Mouse (Mus musculus) small intestine, adult 2 months (tissue): ENCODE data around the gene Optc. TPM values are rescaled to one million over a fixed set of nuclear protein-coding genes. Genes with fewer than 3 reads are reported as not detected.

Experiments used
- H3K27ac ChIP-seq: fragments of 200-500 bp; 2 replicates; pipeline ENCODE4 v1.5.1; 2012; ENCODE audit warnings: low read depth, low read length, control low read depth, inconsistent platforms; ENCODE audit not compliant: insufficient read depth
- H3K27me3 ChIP-seq: fragments of 200-500 bp; 2 replicates; pipeline ENCODE4 v1.6.1; 2012; ENCODE audit warnings: mild to moderate bottlenecking, moderate library complexity, low read length, inconsistent platforms; ENCODE audit not compliant: control insufficient read depth, insufficient read depth
- H3K36me3 ChIP-seq: fragments of 200-500 bp; 2 replicates; pipeline ENCODE4 v1.6.1; 2012; ENCODE audit warnings: mild to moderate bottlenecking, low read length, control low read depth, inconsistent platforms; ENCODE audit not compliant: control insufficient read depth, insufficient read depth
- H3K4me1 ChIP-seq: fragments of 200-500 bp; 2 replicates; pipeline ENCODE4 v1.6.1; 2012; ENCODE audit warnings: low read length, inconsistent platforms, mixed read lengths; ENCODE audit not compliant: control insufficient read depth, insufficient read depth, insufficient read length
- H3K4me3 ChIP-seq: fragments of 200-500 bp; 2 replicates; pipeline ENCODE4 v1.5.1; 2012; ENCODE audit warnings: low read depth, mild to moderate bottlenecking, control low read depth, inconsistent platforms, low read length, moderate library complexity
- CTCF ChIP-seq: fragments of 200-500 bp; IDR thresholded peaks from 2 replicates; pipeline ENCODE4 v1.5.1; 2012; ENCODE audit warnings: low read depth, mild to moderate bottlenecking, control low read depth, inconsistent platforms, low read length, moderate library complexity, mixed read lengths; ENCODE audit not compliant: insufficient replicate concordance, insufficient read length; ENCODE audit errors: extremely low read depth
- POLR2A ChIP-seq: fragments of 200-500 bp; IDR thresholded peaks from 2 replicates; pipeline ENCODE4 v1.6.1; 2012; ENCODE audit warnings: low read depth, mild to moderate bottlenecking, control low read depth, inconsistent platforms, low read length, moderate library complexity
- WGBS: fragments of 180-500 bp; shearing (Covaris S2); methylation state at CpG from one replicate; pipeline ENCODE4 v1.1.7; 2018; 5-methylcytosine and 5-hydroxymethylcytosine counted together
- polyA plus RNA-seq: library from polyadenylated mRNA; depleted of rRNA; stranded (reverse); fragments of >200 nt; gene quantifications from 2 replicates; pipeline ENCODE4 v1.2.3, GENCODE M21; 2012

Optc gene
- polyA plus RNA-seq, 1 experiment: 8.3 TPM

DNA sequence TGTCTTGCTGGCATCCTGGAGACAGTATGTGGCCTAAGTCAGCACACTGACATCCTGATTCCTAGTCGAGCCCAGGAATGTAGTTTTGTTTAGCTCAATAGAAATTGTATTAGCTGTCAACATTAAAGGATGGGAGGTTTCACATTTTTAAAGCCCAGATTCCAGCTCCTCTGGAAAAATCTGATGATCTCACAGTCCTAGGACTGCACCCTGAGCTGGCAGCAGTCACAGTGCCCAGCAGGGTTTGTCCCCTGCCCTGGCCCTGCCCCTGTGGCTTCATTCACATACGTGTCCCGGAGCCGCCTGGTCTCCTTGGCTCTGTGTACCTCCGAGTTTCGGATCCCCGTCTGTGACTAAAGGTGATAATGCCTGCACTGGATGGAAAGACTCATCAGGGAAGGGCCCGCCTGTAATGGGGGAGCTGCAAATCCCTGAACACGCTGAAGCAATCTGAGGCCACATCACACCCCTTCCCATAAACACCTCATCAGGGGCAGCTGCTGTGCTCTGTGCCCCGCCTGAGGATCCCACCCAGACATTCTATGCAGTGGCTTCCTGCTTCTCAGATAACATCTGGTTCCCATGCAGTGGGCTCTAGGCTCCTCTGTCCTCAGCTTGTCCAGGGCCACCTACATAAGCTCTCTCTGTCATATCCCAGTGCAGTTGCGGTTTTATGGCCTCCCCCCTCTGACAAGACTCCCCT is 33.5 kb upstream of the Optc start:
- TF ChIP-seq CTCF (no peak), POLR2A (no peak)
- Histone ChIP-seq H3K4me1 (peaks cover 3% of the 10 kb centered on the region), H3K27me3 (no peaks in the 10 kb centered on the region), H3K4me3 (no peak overlapping the region), H3K36me3 (no peaks in the 10 kb centered on the region), H3K27ac (no peak overlapping the region)
- WGBS: 82% methylated on average over 11 of the region's 11 CpGs

GRCm38 (mm10) chr1:133940481-133941092 is 32.8 kb upstream of the Optc start:
- Histone ChIP-seq H3K4me1 (peaks cover 3% of the 10 kb centered on the region), H3K36me3 (no peaks in the 10 kb centered on the region), H3K4me3 (no peak overlapping the region), H3K27ac (no peak overlapping the region), H3K27me3 (0 out of 2 replicates have a peak, but pooled peaks cover 3% of the 10 kb centered on the region)
- WGBS: 89% methylated on average over 3 of the region's 3 CpGs
- no peak for TF ChIP-seq POLR2A
- no peak for TF ChIP-seq CTCF

- TF ChIP-seq CTCF (no peak), POLR2A (no peak)
- Histone ChIP-seq H3K4me1 (no peaks in the 10 kb centered on the region; the same call in 1 of the 2 replicates), H3K4me3 (no peak overlapping the region), H3K27me3 (0 out of 2 replicates have a peak, but pooled peaks cover 3% of the 10 kb centered on the region), H3K36me3 (no peaks in the 10 kb centered on the region), H3K27ac (no peak overlapping the region)
- WGBS: 97% methylated on average over 8 of the region's 8 CpGs
Measured at GRCm38 (mm10) chr1:133939708-133940107, 31.9 kb upstream of the Optc start.

- 92% methylated on average over 3 of the region's 3 CpGs for WGBS
- Histone ChIP-seq H3K27ac (no peak overlapping the region), H3K4me1 (peaks cover 3% of the 10 kb centered on the region; the same call in 1 of the 2 replicates), H3K36me3 (no peaks in the 10 kb centered on the region), H3K27me3 (0 out of 2 replicates have a peak, but pooled peaks cover 3% of the 10 kb centered on the region), H3K4me3 (no peak overlapping the region)
- TF ChIP-seq POLR2A: no peak
- no peak for TF ChIP-seq CTCF
Measured at GRCm38 (mm10) chr1:133936169-133936568, 28.4 kb upstream of the Optc start.

DNA sequence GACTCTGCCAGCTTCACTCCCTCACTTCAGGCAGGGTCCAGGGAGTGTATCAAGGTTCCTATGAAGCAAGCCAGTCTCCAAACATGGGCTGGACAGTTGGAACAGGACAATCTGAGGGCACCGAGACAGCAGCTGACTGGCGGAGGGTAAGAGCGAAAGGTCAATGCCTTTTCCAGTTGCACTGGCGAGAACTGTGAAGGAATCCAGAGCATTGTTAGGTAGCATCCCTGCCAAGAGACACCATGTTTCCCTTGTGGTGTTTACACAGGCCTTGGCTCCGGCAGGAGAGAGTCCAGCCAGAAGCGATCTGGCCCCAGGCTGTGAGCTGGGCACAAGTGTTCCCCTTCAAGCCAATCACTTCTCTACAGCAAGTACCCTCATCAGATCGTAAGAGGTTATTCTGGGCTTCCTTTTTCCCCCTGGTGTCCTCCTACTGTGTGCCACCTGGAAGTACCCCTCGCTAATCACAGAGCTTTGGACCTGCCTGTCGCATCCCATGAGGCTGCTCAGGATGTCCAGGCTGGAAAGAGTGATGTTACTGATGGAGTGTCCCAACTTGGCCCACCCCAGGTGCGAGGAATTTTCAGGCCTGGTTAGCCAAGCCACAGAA is 26.7 kb upstream of the Optc start:
- Histone ChIP-seq H3K27ac (0 out of 2 replicates have a peak overlapping the region, but pooled peaks have one; percentile 13), H3K36me3 (no peaks in the 10 kb centered on the region), H3K27me3 (0 out of 2 replicates have a peak, but pooled peaks cover 3% of the 10 kb centered on the region), H3K4me1 (peaks cover 3% of the 10 kb centered on the region; the same call in 1 of the 2 replicates), H3K4me3 (no peak overlapping the region)
- WGBS: 85% methylated on average over 10 of the region's 10 CpGs
- TF ChIP-seq CTCF: no peak
- no peak for TF ChIP-seq POLR2A

DNA sequence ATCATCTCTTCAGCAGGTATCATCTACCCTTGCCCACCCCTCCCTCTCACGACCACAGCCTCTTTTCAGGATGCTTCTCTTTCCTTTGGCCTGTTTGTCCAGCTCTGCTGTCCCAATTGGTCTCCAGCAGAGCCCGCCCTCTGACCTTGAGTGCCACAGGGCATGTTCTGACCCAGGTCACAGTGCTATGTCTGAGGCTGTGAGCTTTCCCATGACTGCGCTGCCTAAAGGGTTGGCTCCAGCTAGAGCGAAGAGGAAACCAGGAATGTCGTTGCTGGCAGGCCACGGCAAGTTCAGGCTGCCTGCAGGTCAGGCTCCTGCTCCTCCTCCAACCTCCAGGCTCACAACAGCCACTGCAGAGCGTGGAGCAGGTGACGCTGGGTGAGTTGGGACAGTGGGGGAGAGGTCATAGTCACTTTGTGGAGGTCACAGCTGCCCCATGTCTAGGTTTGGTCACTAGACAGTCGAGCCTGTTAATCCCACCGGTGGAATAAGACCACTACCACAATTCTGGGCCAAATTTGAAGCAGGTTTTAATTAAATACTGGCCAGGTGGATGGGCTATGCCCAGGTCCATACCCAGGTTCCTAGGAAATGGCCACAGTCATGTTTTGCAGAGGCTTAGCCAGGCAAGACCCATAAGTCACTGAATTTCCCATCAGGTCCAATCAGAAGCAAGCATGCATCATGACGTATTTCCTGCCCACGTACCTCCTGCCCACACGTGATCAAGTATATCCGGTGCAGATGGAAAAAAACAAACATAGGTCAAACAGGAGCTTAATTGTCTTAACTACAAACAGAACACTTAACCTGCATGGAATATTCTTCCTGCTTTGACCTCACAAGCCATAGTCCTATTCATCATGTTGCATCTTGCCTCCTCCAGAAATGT is 25.7 kb upstream of the Optc start:
- H3K36me3 ChIP-seq: no peaks in the 10 kb centered on the region
- TF ChIP-seq POLR2A (no peak), CTCF (no peak)
- H3K4me1 ChIP-seq: peaks cover 3% of the 10 kb centered on the region; the same call in 1 of the 2 replicates
- H3K4me3 ChIP-seq: no peak overlapping the region
- WGBS: 77% methylated on average over 14 of the region's 14 CpGs
- H3K27me3 ChIP-seq: 0 out of 2 replicates have a peak, but pooled peaks cover 3% of the 10 kb centered on the region
- peak overlapping the region; percentile 13; the same call in 1 of the 2 replicates for H3K27ac ChIP-seq
